7 mouse cellular contexts compared by ENCODE assay signal in the genomic region with DNA sequence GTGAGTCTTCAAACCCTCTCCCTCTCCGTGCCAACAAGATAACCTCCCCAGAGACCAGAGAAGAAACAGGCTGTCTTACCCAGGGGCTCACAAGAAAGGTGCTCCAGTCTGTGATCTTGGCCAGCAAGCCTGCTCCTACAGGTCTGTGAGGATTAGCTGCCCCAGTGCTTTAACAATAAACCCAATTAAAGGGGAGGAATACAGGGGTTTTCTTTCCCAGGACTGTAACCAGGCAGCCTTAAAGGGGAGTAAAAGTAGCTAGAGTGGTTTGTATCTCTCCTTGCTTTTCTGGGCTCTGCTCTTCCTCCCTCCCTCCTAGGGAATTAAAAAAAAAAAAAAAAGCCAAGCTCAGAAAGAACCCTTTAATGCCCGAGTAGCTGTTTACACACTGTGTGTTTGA. TPM values are rescaled to one million over a fixed set of nuclear protein-coding genes. Genes with fewer than 3 reads are reported as not detected.
DNase-seq lines count a peak whose midpoint lies in the region; ATAC-seq lines count a peak whose summit lies in the region.

Gene Camk1g, minus strand, starts transcription at position 203 of the 400 bp plus-strand sequence.

- no peaks in the 10 kb centered on the region for H3K9me3 ChIP-seq in forebrain, embryonic 11.5 days (ENCODE audit: control insufficient read depth, low read length)
- H3K9me3 ChIP-seq in kidney, embryonic 16.5 days (ENCODE audit: low read length): no peaks in the 10 kb centered on the region
- H3K9me3 ChIP-seq in midbrain, embryonic 11.5 days (ENCODE audit: control insufficient read depth, low read length): no peaks in the 10 kb centered on the region

- peak within 1 kb of the TSS; percentile 62 for H3K4me2 ChIP-seq in forebrain, embryonic 11.5 days (ENCODE audit: low read depth, low read length, severe bottlenecking)
- H3K4me2 ChIP-seq in kidney, embryonic 16.5 days (replicated peaks; ENCODE audit: low read depth, low read length): peak within 1 kb of the TSS; percentile 67
- peak within 1 kb of the TSS; percentile 46 for H3K4me2 ChIP-seq in midbrain, embryonic 11.5 days

- peak within 1 kb of the TSS; percentile 59 for H3K9ac ChIP-seq in forebrain, embryonic 11.5 days (ENCODE audit: low read length)
- peak within 1 kb of the TSS; percentile 53 for H3K9ac ChIP-seq in kidney, embryonic 16.5 days (replicated peaks; ENCODE audit: low read length)
- H3K9ac ChIP-seq in midbrain, embryonic 11.5 days (ENCODE audit: low read length): peak within 1 kb of the TSS; percentile 53

- no peaks in the 10 kb centered on the region for H3K27me3 ChIP-seq in forebrain, embryonic 11.5 days (ENCODE audit: control insufficient read depth, insufficient read depth, low read length)
- no peaks in the 10 kb centered on the region for H3K27me3 ChIP-seq in kidney, embryonic 16.5 days (ENCODE audit: insufficient read depth, low read length)
- H3K27me3 ChIP-seq in midbrain, embryonic 11.5 days (ENCODE audit: control insufficient read depth, insufficient read depth, low read length): no peaks in the 10 kb centered on the region

- no peak within 1 kb of the TSS for H3K27ac ChIP-seq in forebrain, embryonic 11.5 days (ENCODE audit: low read depth, low read length)
- H3K27ac ChIP-seq in kidney, embryonic 16.5 days (ENCODE audit: low read length): no peak within 1 kb of the TSS; the same call in 1 of the 2 replicates
- no peak within 1 kb of the TSS; the same call in 1 of the 2 replicates for H3K27ac ChIP-seq in midbrain, embryonic 11.5 days (ENCODE audit: low read depth, low read length)

- DNase-seq in ovary, postnatal 14 days (ENCODE audit: low spot score): peak; percentile 28
- DNase-seq in ovary, postnatal 36 days (ENCODE audit: low spot score): no peak
- peak; percentile 65 for DNase-seq in forebrain, embryonic 11.5 days (ENCODE audit: low spot score)
- peak; percentile 99 for DNase-seq in midbrain, embryonic 11.5 days (ENCODE audit: low spot score, missing footprints)
- no peak for DNase-seq in gastrocnemius, postnatal 36 days

- no peaks in the 10 kb centered on the region for H3K36me3 ChIP-seq in forebrain, embryonic 11.5 days (ENCODE audit: control insufficient read depth, insufficient read depth, low read length)
- no peaks in the 10 kb centered on the region for H3K36me3 ChIP-seq in kidney, embryonic 16.5 days (ENCODE audit: insufficient read depth, low read length)
- H3K36me3 ChIP-seq in midbrain, embryonic 11.5 days (ENCODE audit: control insufficient read depth, insufficient read depth, low read length): no peaks in the 10 kb centered on the region

- 0% methylated on average over 2 of the region's 2 CpGs for WGBS in forebrain, embryonic 11.5 days
- 3% methylated on average over 2 of the region's 2 CpGs for WGBS in kidney, embryonic 16.5 days
- 3% methylated on average over 2 of the region's 2 CpGs for WGBS in midbrain, embryonic 11.5 days

- intact Hi-C loops in gastrocnemius, postnatal 36 days (cut with DNase I): no loop called here

- peaks cover 7% of the 10 kb centered on the region; the same call in 1 of the 2 replicates for H3K4me1 ChIP-seq in forebrain, embryonic 11.5 days (replicated peaks; ENCODE audit: control insufficient read depth, insufficient read depth, low read length)
- peaks cover 23% of the 10 kb centered on the region for H3K4me1 ChIP-seq in kidney, embryonic 16.5 days (ENCODE audit: insufficient read depth, low read length)
- H3K4me1 ChIP-seq in midbrain, embryonic 11.5 days (ENCODE audit: control insufficient read depth, insufficient read depth, low read length): peaks cover 18% of the 10 kb centered on the region

- ATAC-seq in forebrain, embryonic 11.5 days (replicated peaks; ENCODE audit: low FRiP score): peak; percentile 90
- ATAC-seq in kidney, embryonic 16.5 days (ENCODE audit: low FRiP score, low TSS enrichment): peak; percentile 87
- peak; percentile 90 for ATAC-seq in midbrain, embryonic 11.5 days (ENCODE audit: low FRiP score)
- ATAC-seq in megakaryocyte, adult 5-6 weeks (ENCODE audit: poor library complexity, severe bottlenecking): no peak

- H3K4me3 ChIP-seq in forebrain, embryonic 11.5 days (ENCODE audit: low read depth, low read length): peak within 1 kb of the TSS; percentile 28
- H3K4me3 ChIP-seq in kidney, embryonic 16.5 days (ENCODE audit: low read length): peak within 1 kb of the TSS; percentile 54
- peak within 1 kb of the TSS; percentile 33 for H3K4me3 ChIP-seq in midbrain, embryonic 11.5 days (ENCODE audit: low read depth, low read length)

RNA-seq across cellular contexts. Expression of gene Camk1g, which starts in this region (rescaled TPM):
- polyA plus RNA-seq in forebrain, embryonic 11.5 days (2014; fragmentation: Nextera tagmentation; extraction: Ambion mirVana): 15.0 and 17.4 TPM in 2 replicates
- polyA plus RNA-seq in kidney, embryonic 16.5 days (2015; fragmentation: Nextera tagmentation; extraction: Ambion mirVana): 14.1 and 16.2 TPM in 2 replicates
- 17.1 and 20.1 TPM in 2 replicates for polyA plus RNA-seq in midbrain, embryonic 11.5 days (2014; fragmentation: Nextera tagmentation; extraction: Ambion mirVana)
- total RNA-seq in megakaryocyte, adult 5-6 weeks (2015): not detected in 2 replicates
- total RNA-seq in megakaryocyte, adult 5-6 weeks (2017): not detected in 2 replicates
- under 1 TPM in 1 of 2 experiments, not detected in 1; 0.13 TPM for total RNA-seq in gastrocnemius, postnatal 36 days (2021)

Comparison
In these comparisons a context has a peak if more than half of its experiments do, and no peak if none do; other contexts are left out.
1. DNase-seq: peak in ovary, postnatal 14 days (single experiment), forebrain, embryonic 11.5 days (single experiment) and midbrain, embryonic 11.5 days (single experiment); none in ovary, postnatal 36 days (single experiment) and gastrocnemius, postnatal 36 days (0 of 2).
2. Peak in every context shown above with its lines, with median percentiles within 50 percentile points of each other: H3K4me2 ChIP-seq, H3K4me3 ChIP-seq and H3K9ac ChIP-seq.